Mouse (Mus musculus) ES-Bruce4 (cell line): ENCODE results near the gene Tshz3. TPM values are rescaled to one million over a fixed set of nuclear protein-coding genes. Genes with fewer than 3 reads are reported as not detected.
A peak's percentile ranks its signal among the peaks of the same experiment; 100 is the strongest.

Experiments used
- H3K27ac ChIP-seq: 2 replicates; pipeline ENCODE4 v1.5.1; 2012; ENCODE audit warnings: low read length, inconsistent platforms; ENCODE audit not compliant: insufficient read depth
- H3K27me3 ChIP-seq: 2 replicates; pipeline ENCODE4 v1.6.1; 2012; ENCODE audit warnings: mild to moderate bottlenecking, low read length, inconsistent platforms; ENCODE audit not compliant: control insufficient read depth, poor library complexity, insufficient read depth, severe bottlenecking
- H3K36me3 ChIP-seq: 2 replicates; pipeline ENCODE4 v1.6.1; 2012; ENCODE audit warnings: inconsistent platforms, mild to moderate bottlenecking, low read length, moderate library complexity; ENCODE audit not compliant: control insufficient read depth, poor library complexity, insufficient read depth, severe bottlenecking
- H3K4me1 ChIP-seq: one replicate; pipeline ENCODE4 v1.8.1; 2011; ENCODE audit warnings: low read length; ENCODE audit not compliant: control insufficient read depth, insufficient read depth
- H3K4me3 ChIP-seq: 2 replicates; pipeline ENCODE4 v1.5.1; 2011; ENCODE audit warnings: low read depth, mild to moderate bottlenecking, low read length
- H3K9ac ChIP-seq: 2 replicates; pipeline ENCODE4 v1.6.1; 2012; ENCODE audit warnings: low read depth, mild to moderate bottlenecking, inconsistent platforms; ENCODE audit not compliant: poor library complexity, severe bottlenecking
- H3K9me3 ChIP-seq: replicated peaks from 2 replicates; pipeline ENCODE4 v1.6.1; 2012; ENCODE audit warnings: mild to moderate bottlenecking, low read length, inconsistent platforms; ENCODE audit not compliant: control insufficient read depth, poor library complexity, insufficient read depth, severe bottlenecking
- CTCF ChIP-seq: IDR thresholded peaks from one replicate; pipeline ENCODE4 v1.8.1; 2011; ENCODE audit warnings: low read depth, low read length
- EP300 ChIP-seq: IDR thresholded peaks from 2 replicates; pipeline ENCODE4 v1.6.1; 2011; ENCODE audit warnings: low read depth, low read length; ENCODE audit not compliant: insufficient read depth
- POLR2A ChIP-seq: IDR thresholded peaks from one replicate; pipeline ENCODE4 v1.8.1; 2011; ENCODE audit warnings: low read length; ENCODE audit not compliant: insufficient read depth
- polyA plus RNA-seq: library from polyadenylated mRNA; stranded (reverse); fragments of >200 nt; gene quantifications from 2 replicates; pipeline ENCODE4 v1.2.4, GENCODE M21; 2011; ENCODE audit warnings: low read depth; ENCODE audit not compliant: missing spikeins, insufficient read depth, insufficient read length

The Tshz3 gene
- polyA plus RNA-seq, 1 experiment: 1.3 TPM

DNA sequence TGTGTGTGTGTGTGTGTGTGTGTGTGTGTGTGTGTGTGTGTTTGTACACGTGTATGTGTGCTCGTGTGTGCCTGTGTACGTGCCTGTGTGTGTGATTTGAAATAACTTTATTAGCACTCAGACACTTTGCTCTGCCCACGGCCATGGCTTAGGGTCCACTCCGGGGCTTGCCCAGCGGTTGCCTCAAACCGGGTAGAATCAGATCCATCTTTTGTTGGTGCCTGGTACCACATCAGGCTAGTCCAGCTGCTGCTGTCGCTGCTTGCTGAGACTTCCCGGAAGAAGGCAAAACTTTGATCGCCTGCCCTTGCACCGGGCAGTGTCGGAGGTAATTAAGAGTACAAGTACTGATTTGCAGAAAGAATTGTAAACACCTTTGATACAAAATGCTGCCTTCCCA lies 12.1 kb downstream of the Tshz3 start:
- no peaks in the 10 kb centered on the region for H3K4me1 ChIP-seq
- no peak overlapping the region for H3K27ac ChIP-seq
- no peak for TF ChIP-seq CTCF
- TF ChIP-seq EP300: no peak
- TF ChIP-seq POLR2A: no peak
- no peaks in the 10 kb centered on the region for H3K9me3 ChIP-seq
- no peak overlapping the region for H3K9ac ChIP-seq
- no peaks in the 10 kb centered on the region for H3K36me3 ChIP-seq
- H3K27me3 ChIP-seq: no peaks in the 10 kb centered on the region
- H3K4me3 ChIP-seq: no peak overlapping the region

DNA sequence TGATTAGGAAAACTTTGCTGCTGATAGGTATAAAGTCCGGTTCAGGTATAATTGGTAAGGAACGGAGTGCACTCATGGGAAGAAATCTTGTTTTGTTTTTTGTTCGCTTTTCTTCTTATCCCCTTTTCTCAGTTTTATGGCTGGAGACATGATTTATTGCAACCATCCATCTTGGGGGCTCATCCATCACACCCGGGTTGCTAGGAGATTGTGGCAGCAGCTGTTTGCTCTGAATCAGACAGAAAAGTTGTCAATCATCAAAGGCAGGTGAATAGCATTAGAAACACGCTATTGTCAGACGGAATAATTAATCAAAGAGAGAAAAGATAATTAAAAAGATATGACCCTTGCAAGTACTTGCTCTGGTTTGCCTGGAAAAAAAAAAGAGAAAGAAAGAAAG lies 12.5 kb downstream of the Tshz3 start:
- H3K36me3 ChIP-seq: no peaks in the 10 kb centered on the region
- H3K4me3 ChIP-seq: no peak overlapping the region
- no peaks in the 10 kb centered on the region for H3K4me1 ChIP-seq
- no peaks in the 10 kb centered on the region for H3K27me3 ChIP-seq
- H3K9me3 ChIP-seq: no peaks in the 10 kb centered on the region
- H3K9ac ChIP-seq: no peak overlapping the region
- TF ChIP-seq CTCF (no peak), EP300 (no peak), POLR2A (no peak)
- no peak overlapping the region for H3K27ac ChIP-seq

DNA sequence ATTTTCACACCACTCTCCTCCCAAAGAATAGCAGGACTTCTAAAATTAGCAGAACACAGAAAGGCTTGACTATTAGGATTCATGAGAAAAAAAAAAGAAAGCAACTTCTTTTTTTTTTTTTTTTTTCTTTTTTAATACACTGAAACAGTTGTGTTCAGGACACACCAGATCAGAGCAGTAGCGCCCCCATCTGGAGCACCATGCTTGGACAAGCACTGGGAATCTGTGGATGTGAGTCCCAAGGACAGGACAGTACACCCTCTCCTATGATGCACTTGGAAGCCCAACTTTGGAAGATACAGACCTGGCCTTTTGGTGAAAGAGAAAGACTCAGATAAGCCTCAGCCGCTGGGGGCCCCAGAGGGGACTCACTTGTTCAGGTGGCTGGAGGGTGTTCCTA lies 13.8 kb downstream of the Tshz3 start:
- no peak overlapping the region for H3K27ac ChIP-seq
- no peak overlapping the region for H3K4me3 ChIP-seq
- H3K4me1 ChIP-seq: no peaks in the 10 kb centered on the region
- H3K36me3 ChIP-seq: no peaks in the 10 kb centered on the region
- TF ChIP-seq POLR2A (no peak), CTCF (peak; percentile 43), EP300 (no peak)
- no peak overlapping the region for H3K9ac ChIP-seq
- H3K27me3 ChIP-seq: no peaks in the 10 kb centered on the region
- no peaks in the 10 kb centered on the region for H3K9me3 ChIP-seq

DNA sequence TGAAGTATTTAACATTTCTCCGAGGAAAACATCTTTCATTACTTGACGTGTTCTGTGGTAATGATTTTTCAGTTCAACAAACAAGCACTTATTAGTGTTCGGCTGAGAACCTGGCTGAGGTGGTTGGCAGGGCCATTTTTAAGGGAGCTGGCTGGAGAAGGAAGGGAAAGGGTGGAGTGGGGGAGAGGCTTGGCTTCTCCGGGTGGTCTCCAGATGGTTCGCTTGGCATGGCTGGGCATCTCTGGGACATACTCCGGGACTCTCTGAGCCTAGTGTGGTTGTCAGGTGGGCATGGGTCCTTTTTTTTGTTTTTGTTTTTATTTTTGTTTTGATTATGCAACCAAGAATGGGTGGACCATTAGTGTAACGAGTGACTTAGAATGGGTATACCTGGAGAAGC lies 16.4 kb downstream of the Tshz3 start:
- Histone ChIP-seq H3K36me3 (no peaks in the 10 kb centered on the region), H3K27ac (no peak overlapping the region), H3K27me3 (no peaks in the 10 kb centered on the region), H3K9me3 (no peaks in the 10 kb centered on the region), H3K4me3 (no peak overlapping the region), H3K9ac (no peak overlapping the region), H3K4me1 (no peaks in the 10 kb centered on the region)
- TF ChIP-seq EP300 (no peak), CTCF (no peak), POLR2A (no peak)

DNA sequence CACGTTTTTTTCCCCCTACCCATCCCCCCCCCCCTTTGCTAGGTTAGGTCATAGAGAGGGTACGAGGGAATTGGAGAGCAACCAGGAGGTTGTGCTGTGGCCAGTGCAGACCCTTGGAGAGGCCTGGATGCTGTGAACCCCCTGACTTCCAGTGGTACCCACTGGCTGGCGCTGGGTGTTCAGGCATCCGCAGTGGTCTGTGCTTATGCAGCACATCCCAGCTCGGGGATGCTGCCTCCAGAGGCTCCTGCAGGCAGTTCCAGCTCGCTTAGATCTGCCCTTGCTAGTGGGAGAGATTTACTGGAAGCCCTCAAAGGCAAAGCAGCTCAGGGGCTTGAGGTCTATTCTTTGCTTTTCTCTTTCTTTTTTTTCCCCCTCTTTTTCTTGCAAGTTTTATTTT lies 19.3 kb downstream of the Tshz3 start:
- TF ChIP-seq EP300: no peak
- TF ChIP-seq POLR2A: no peak
- TF ChIP-seq CTCF: no peak
- Histone ChIP-seq H3K9ac (no peak overlapping the region), H3K9me3 (no peaks in the 10 kb centered on the region), H3K36me3 (no peaks in the 10 kb centered on the region), H3K4me1 (no peaks in the 10 kb centered on the region), H3K27me3 (no peaks in the 10 kb centered on the region), H3K4me3 (no peak overlapping the region), H3K27ac (no peak overlapping the region)

DNA sequence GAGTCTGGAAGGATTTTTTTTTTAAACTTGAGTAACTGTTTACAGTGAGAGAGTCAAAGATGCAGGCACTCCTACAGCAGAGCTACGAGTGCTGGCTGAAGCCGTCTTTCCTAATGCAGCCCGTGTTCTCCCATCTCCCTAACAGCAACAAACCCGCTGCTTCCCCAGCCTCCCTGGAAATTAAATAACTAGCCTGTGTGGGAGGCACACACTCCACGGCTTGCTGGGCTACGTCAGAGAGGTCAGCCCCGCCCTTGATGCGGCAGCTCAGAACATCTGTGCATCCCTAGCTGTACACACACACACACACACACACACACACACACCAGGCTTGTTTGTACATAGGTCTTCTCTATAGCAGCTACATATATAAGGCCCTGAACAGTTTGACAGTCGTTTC lies 22.9 kb downstream of the Tshz3 start:
- Histone ChIP-seq H3K4me3 (no peak overlapping the region), H3K9ac (no peak overlapping the region), H3K27me3 (no peaks in the 10 kb centered on the region), H3K4me1 (no peaks in the 10 kb centered on the region), H3K9me3 (no peaks in the 10 kb centered on the region), H3K27ac (no peak overlapping the region), H3K36me3 (no peaks in the 10 kb centered on the region)
- no peak for TF ChIP-seq POLR2A
- no peak for TF ChIP-seq CTCF
- no peak for TF ChIP-seq EP300
